Mouse (Mus musculus) lung, adult 2 months (tissue): ENCODE measurements around the gene Gosr2.

Source experiments
- CTCF ChIP-seq: fragments of 200-500 bp; IDR thresholded peaks from 2 replicates; pipeline ENCODE4 v1.5.1; 2011; ENCODE audit warnings: mild to moderate bottlenecking, low read length, control low read depth; ENCODE audit not compliant: insufficient read depth
- POLR2A ChIP-seq: fragments of 200-500 bp; IDR thresholded peaks from 2 replicates; pipeline ENCODE4 v1.6.1; 2011; ENCODE audit warnings: low read depth, mild to moderate bottlenecking, control low read depth, low read length, borderline replicate concordance; ENCODE audit errors: extremely low read depth

- TF ChIP-seq POLR2A (no peak), CTCF (no peak)
Measured at GRCm38 (mm10) chr11:103661863-103662262, 35.8 kb downstream of the Gosr2 start.
